8 mouse cellular contexts compared by ENCODE assay signal in genomic region chr17:31563632-31564014, GRCm38 (mm10). TPM values are rescaled to one million over a fixed set of nuclear protein-coding genes. Genes with fewer than 3 reads are reported as not detected.
DNase-seq lines count a peak whose midpoint lies in the region; ATAC-seq and TF ChIP-seq lines count a peak whose summit lies in the region.

No protein-coding gene starts in this region.

- H3K9me3 ChIP-seq in heart, embryonic 13.5 days: no peaks in the 10 kb centered on the region
- no peaks in the 10 kb centered on the region for H3K9me3 ChIP-seq in lung, embryonic 14.5 days (ENCODE audit: low read depth, low read length)

- peaks cover 5% of the 10 kb centered on the region for H3K36me3 ChIP-seq in heart, embryonic 13.5 days
- H3K36me3 ChIP-seq in lung, embryonic 14.5 days (ENCODE audit: insufficient read depth): peaks cover under 1% of the 10 kb centered on the region; the same call in 1 of the 2 replicates

- peak overlapping the region; percentile 82 for H3K9ac ChIP-seq in heart, embryonic 13.5 days
- H3K9ac ChIP-seq in lung, embryonic 14.5 days: peak overlapping the region; percentile 59

- peak; percentile 40 for DNase-seq in ovary, postnatal 36 days (ENCODE audit: low spot score)
- no peak for DNase-seq in ovary, postnatal 14 days (ENCODE audit: low spot score)
- DNase-seq in cerebellum, postnatal 36 days: peak; percentile 47 to 55
- peak; percentile 59 for DNase-seq in kidney, postnatal 10 days
- no peak for DNase-seq in lung, embryonic 14.5 days
- DNase-seq in right cerebral cortex, postnatal 14 days: peak; percentile 28
- DNase-seq in adipocyte (ENCODE audit: low spot score): no peak

- 24% methylated on average over 12 of the region's 12 CpGs for WGBS in heart, embryonic 13.5 days
- 12% methylated on average over 12 of the region's 12 CpGs for WGBS in lung, embryonic 14.5 days

- H3K4me3 ChIP-seq in heart, embryonic 13.5 days: peak overlapping the region; percentile 58
- peak overlapping the region; percentile 91 for H3K4me3 ChIP-seq in lung, embryonic 14.5 days (ENCODE audit: low read depth, low read length)

- H3K27me3 ChIP-seq in heart, embryonic 13.5 days (replicated peaks): no peaks in the 10 kb centered on the region
- H3K27me3 ChIP-seq in lung, embryonic 14.5 days (ENCODE audit: insufficient read depth, low read length): no peaks in the 10 kb centered on the region

- TF ChIP-seq CTCF in lung, embryonic 14.5 days (IDR thresholded peaks at IDR 0.05; ENCODE audit: low read depth): no peak

- peaks cover 34% of the 10 kb centered on the region for H3K4me1 ChIP-seq in heart, embryonic 13.5 days
- peaks cover 15% of the 10 kb centered on the region for H3K4me1 ChIP-seq in lung, embryonic 14.5 days (ENCODE audit: insufficient read depth)

- peak overlapping the region; percentile 81 for H3K27ac ChIP-seq in heart, embryonic 13.5 days (replicated peaks)
- peak overlapping the region; percentile 93 for H3K27ac ChIP-seq in lung, embryonic 14.5 days (ENCODE audit: low read depth)

- no peak for ATAC-seq in heart, embryonic 13.5 days (ENCODE audit: extremely low read depth, insufficient number of reproducible peaks, low FRiP score, low TSS enrichment)
- ATAC-seq in lung, embryonic 14.5 days (ENCODE audit: insufficient read depth): peak; percentile 3; the same call in 1 of the 2 replicates

- peak overlapping the region; percentile 68 for H3K4me2 ChIP-seq in heart, embryonic 13.5 days
- peak overlapping the region; percentile 72 for H3K4me2 ChIP-seq in lung, embryonic 14.5 days

RNA-seq across cellular contexts. Expression of gene Pknox1, which starts 0.9 kb away (rescaled TPM):
- polyA plus RNA-seq in heart, embryonic 13.5 days (2015; fragmentation: Nextera tagmentation; extraction: Ambion mirVana): 14.7 and 15.0 TPM in 2 replicates
- 53.3 and 54.1 TPM in 2 replicates for polyA plus RNA-seq in lung, embryonic 14.5 days (2014; fragmentation: Nextera tagmentation; extraction: Ambion mirVana)

RNA-seq across cellular contexts. Expression of gene Ndufv3, which starts 43.7 kb away (rescaled TPM):
- 523 and 604 TPM in 2 replicates for polyA plus RNA-seq in heart, embryonic 13.5 days (2015; fragmentation: Nextera tagmentation; extraction: Ambion mirVana)
- 238 and 257 TPM in 2 replicates for polyA plus RNA-seq in lung, embryonic 14.5 days (2014; fragmentation: Nextera tagmentation; extraction: Ambion mirVana)

RNA-seq across cellular contexts. Expression of gene Wdr4, which starts 43.8 kb away (rescaled TPM):
- polyA plus RNA-seq in heart, embryonic 13.5 days (2015; fragmentation: Nextera tagmentation; extraction: Ambion mirVana): 21.9 and 24.0 TPM in 2 replicates
- polyA plus RNA-seq in lung, embryonic 14.5 days (2014; fragmentation: Nextera tagmentation; extraction: Ambion mirVana): 40.5 and 46.3 TPM in 2 replicates

Comparison
In these comparisons a context has a peak if more than half of its experiments do, and no peak if none do; other contexts are left out.
1. DNase-seq: peak in ovary, postnatal 36 days (single experiment), cerebellum, postnatal 36 days (2 of 2), kidney, postnatal 10 days (single experiment) and right cerebral cortex, postnatal 14 days (single experiment); none in ovary, postnatal 14 days (single experiment), lung, embryonic 14.5 days (single experiment) and adipocyte (single experiment).